Mouse (Mus musculus) thymus, adult 2 months (tissue): Measurements from ENCODE around the gene Mael.

Experiments
- CTCF ChIP-seq: fragments of 200-500 bp; IDR thresholded peaks from 2 replicates; pipeline ENCODE4 v1.5.1; 2012; ENCODE audit warnings: mild to moderate bottlenecking, control low read depth, low read length, moderate library complexity, borderline replicate concordance; ENCODE audit not compliant: control insufficient read depth, poor library complexity, insufficient read depth; ENCODE audit errors: extremely low read depth
- POLR2A ChIP-seq: fragments of 200-500 bp; IDR thresholded peaks from 2 replicates; pipeline ENCODE4 v1.6.1; 2012; ENCODE audit warnings: mild to moderate bottlenecking, low read length, control low read depth, moderate library complexity; ENCODE audit not compliant: control insufficient read depth, poor library complexity, insufficient read depth; ENCODE audit errors: extremely low read depth

GRCm38 (mm10) chr1:166168017-166168416 is 70.5 kb downstream of the Mael start:
- TF ChIP-seq CTCF (no peak), POLR2A (no peak)
